Comparison of ENCODE assay signal across 8 mouse cellular contexts in genomic region chr2:77703080-77703479, GRCm38 (mm10).
DNase-seq lines count a peak whose midpoint lies in the region; ATAC-seq and TF ChIP-seq lines count a peak whose summit lies in the region.

No protein-coding gene starts in this region.

- ATAC-seq in neural tube, embryonic 11.5 days (ENCODE audit: insufficient read depth, low FRiP score, low TSS enrichment) = no peak
- no peak for ATAC-seq in intestine, postnatal 0 days
- ATAC-seq in midbrain, embryonic 13.5 days = peak; percentile 70; the same call in 1 of the 2 replicates
- no peak for ATAC-seq in activated CD4-positive, CD25-positive, alpha-beta regulatory T cell, adult 4 months

- H3K27me3 ChIP-seq in cerebellum, adult 2 months (ENCODE audit: control insufficient read depth, insufficient read depth, low read length) = no peaks in the 10 kb centered on the region
- H3K27me3 ChIP-seq in neural tube, embryonic 11.5 days (ENCODE audit: control insufficient read depth, insufficient read depth, low read length) = no peaks in the 10 kb centered on the region
- no peaks in the 10 kb centered on the region for H3K27me3 ChIP-seq in intestine, postnatal 0 days (replicated peaks; ENCODE audit: control insufficient read depth, insufficient read depth, low read length)
- no peaks in the 10 kb centered on the region for H3K27me3 ChIP-seq in midbrain, embryonic 13.5 days

- peak; percentile 45 to 47 for DNase-seq in cerebellum, adult 2 months
- no peak for DNase-seq in cerebellum, adult 9-11 months
- DNase-seq in neural tube, embryonic 11.5 days (ENCODE audit: low spot score) = peak; percentile 28
- DNase-seq in neural tube, embryonic 10.5 days (ENCODE audit: extremely low spot score, low spot score) = no peak
- no peak for DNase-seq in thymus, postnatal 0 days (ENCODE audit: low spot score)

- no peak overlapping the region for H3K9ac ChIP-seq in neural tube, embryonic 11.5 days (ENCODE audit: low read length)
- H3K9ac ChIP-seq in intestine, postnatal 0 days (ENCODE audit: low read depth, low read length) = no peak overlapping the region
- peak overlapping the region; percentile 56 for H3K9ac ChIP-seq in midbrain, embryonic 13.5 days (replicated peaks)

- peaks cover 8% of the 10 kb centered on the region; the same call in 1 of the 2 replicates for H3K4me1 ChIP-seq in cerebellum, adult 2 months (ENCODE audit: control insufficient read depth, insufficient read depth, low read length)
- no peaks in the 10 kb centered on the region; the same call in 1 of the 2 replicates for H3K4me1 ChIP-seq in neural tube, embryonic 11.5 days (ENCODE audit: control insufficient read depth, insufficient read depth, low read length)
- H3K4me1 ChIP-seq in intestine, postnatal 0 days (replicated peaks; ENCODE audit: control insufficient read depth, insufficient read depth, low read length) = no peaks in the 10 kb centered on the region
- H3K4me1 ChIP-seq in midbrain, embryonic 13.5 days (replicated peaks) = peaks cover 22% of the 10 kb centered on the region

- 5% methylated on average over 19 of the region's 19 CpGs for WGBS in cerebellum, adult 2 months
- WGBS in neural tube, embryonic 11.5 days = 54% methylated on average over 19 of the region's 19 CpGs
- 45% methylated on average over 19 of the region's 19 CpGs for WGBS in intestine, postnatal 0 days
- WGBS in midbrain, embryonic 13.5 days = 25% methylated on average over 19 of the region's 19 CpGs

- no peaks in the 10 kb centered on the region for H3K9me3 ChIP-seq in neural tube, embryonic 11.5 days (ENCODE audit: control insufficient read depth, low read length)
- H3K9me3 ChIP-seq in intestine, postnatal 0 days (ENCODE audit: control insufficient read depth) = no peaks in the 10 kb centered on the region
- H3K9me3 ChIP-seq in midbrain, embryonic 13.5 days = no peaks in the 10 kb centered on the region

- no peak for TF ChIP-seq CTCF in cerebellum, adult 2 months (IDR thresholded peaks at IDR 0.05; ENCODE audit: borderline replicate concordance, insufficient read depth, low read depth, low read length)
- no peak for TF ChIP-seq CTCF in intestine, postnatal 0 days (IDR thresholded peaks at IDR 0.05; ENCODE audit: low read depth)

- H3K27ac ChIP-seq in cerebellum, adult 2 months (ENCODE audit: insufficient read depth, low read length) = no peak overlapping the region
- no peak overlapping the region for H3K27ac ChIP-seq in neural tube, embryonic 11.5 days (ENCODE audit: low read depth, low read length)
- H3K27ac ChIP-seq in intestine, postnatal 0 days (ENCODE audit: low read depth, low read length) = no peak overlapping the region
- H3K27ac ChIP-seq in midbrain, embryonic 13.5 days = peak overlapping the region; percentile 74

- H3K4me2 ChIP-seq in neural tube, embryonic 11.5 days (ENCODE audit: low read depth) = no peak overlapping the region
- H3K4me2 ChIP-seq in intestine, postnatal 0 days (replicated peaks; ENCODE audit: low read depth) = peak overlapping the region; percentile 46
- peak overlapping the region; percentile 47 for H3K4me2 ChIP-seq in midbrain, embryonic 13.5 days (replicated peaks)

- no peaks in the 10 kb centered on the region for H3K36me3 ChIP-seq in neural tube, embryonic 11.5 days (ENCODE audit: control insufficient read depth, insufficient read depth, low read length)
- H3K36me3 ChIP-seq in intestine, postnatal 0 days (ENCODE audit: control insufficient read depth, insufficient read depth) = no peaks in the 10 kb centered on the region
- H3K36me3 ChIP-seq in midbrain, embryonic 13.5 days = no peaks in the 10 kb centered on the region

- H3K4me3 ChIP-seq in cerebellum, adult 2 months (replicated peaks; ENCODE audit: insufficient read depth, low read depth, low read length) = peak overlapping the region; percentile 31
- no peak overlapping the region for H3K4me3 ChIP-seq in neural tube, embryonic 11.5 days (ENCODE audit: low read depth, low read length)
- H3K4me3 ChIP-seq in intestine, postnatal 0 days (ENCODE audit: low read depth, low read length) = no peak overlapping the region
- peak overlapping the region; percentile 30 for H3K4me3 ChIP-seq in midbrain, embryonic 13.5 days (replicated peaks)

- no peak for TF ChIP-seq POLR2A in cerebellum, adult 2 months (IDR thresholded peaks at IDR 0.05; ENCODE audit: borderline replicate concordance, insufficient read depth, low read length)

Comparison
In these comparisons a context has a peak if more than half of its experiments do, and no peak if none do; other contexts are left out.
1. DNase-seq: peak in cerebellum, adult 2 months (2 of 2) and neural tube, embryonic 11.5 days (single experiment); none in cerebellum, adult 9-11 months (single experiment), neural tube, embryonic 10.5 days (single experiment) and thymus, postnatal 0 days (single experiment).
2. H3K4me3 ChIP-seq: peak in cerebellum, adult 2 months (single experiment) and midbrain, embryonic 13.5 days (single experiment); none in neural tube, embryonic 11.5 days (single experiment) and intestine, postnatal 0 days (single experiment).